Mouse (Mus musculus): ENCODE results near the gene Cnot1. TPM values are rescaled to one million over a fixed set of nuclear protein-coding genes. Genes with fewer than 3 reads are reported as not detected.
A peak's percentile ranks its signal among the peaks of the same experiment; 100 is the strongest.
"Not testable (repeated sequence)": the region's sequence is repeated elsewhere in the genome, so short reads cannot be mapped to it uniquely, and the experiment has no call there.

Cnot1 gene
- total RNA-seq (2021) = 10 to 100 TPM; 61.6 to 63.3 TPM
- long read RNA-seq, experiment 1, partial matches to known transcripts = 2 of 4 reads
- long read RNA-seq, experiment 1, other reads (novel, unspliced or antisense) = 2 of 4 reads
- long read RNA-seq, experiment 2, full-length matches to known transcripts = 1 of 7 reads
- long read RNA-seq, experiment 2, partial matches to known transcripts = 3 of 7 reads
- long read RNA-seq, experiment 2, other reads (novel, unspliced or antisense) = 3 of 7 reads

- peak; percentile 99 for DNase-seq
These were observed at the start of gene Cnot1 for GRCm38 (mm10) chr8:95807331-95807843. Gene Cnot1, minus strand, starts transcription at chr8:95807464.

- no peak for DNase-seq
These were observed 46.9 kb upstream of the Cnot1 start for GRCm38 (mm10) chr8:95854174-95854573.

- peak; percentile 62 for DNase-seq
These were observed 46.0 kb upstream of the Cnot1 start, which contains the start of gene Slc38a7 for GRCm38 (mm10) chr8:95853102-95853843. Gene Slc38a7, minus strand, starts transcription at chr8:95853539.

- peak; percentile 41 for DNase-seq
These were observed 45.0 kb upstream of the Cnot1 start for GRCm38 (mm10) chr8:95852290-95852689.

- no peak for DNase-seq
These were observed 43.1 kb upstream of the Cnot1 start for GRCm38 (mm10) chr8:95850326-95850725.

GRCm38 (mm10) chr8:95848734-95849464 is 41.6 kb upstream of the Cnot1 start:
- no peak for DNase-seq

GRCm38 (mm10) chr8:95848061-95848551 is 40.8 kb upstream of the Cnot1 start:
- no peak for DNase-seq

GRCm38 (mm10) chr8:95845026-95845425 is 37.8 kb upstream of the Cnot1 start:
- no peak for DNase-seq

- DNase-seq = no peak
These were observed 36.7 kb upstream of the Cnot1 start for GRCm38 (mm10) chr8:95843968-95844367.

GRCm38 (mm10) chr8:95841436-95841835 is 34.2 kb upstream of the Cnot1 start:
- no peak for DNase-seq

- DNase-seq = no peak
These were observed 32.0 kb upstream of the Cnot1 start for GRCm38 (mm10) chr8:95839289-95839688.

- DNase-seq = no peak
These were observed 30.0 kb upstream of the Cnot1 start for GRCm38 (mm10) chr8:95837266-95837665.

GRCm38 (mm10) chr8:95835891-95836290 is 28.6 kb upstream of the Cnot1 start:
- DNase-seq = no peak

GRCm38 (mm10) chr8:95833435-95833984 is 26.2 kb upstream of the Cnot1 start:
- DNase-seq = no peak

- DNase-seq = peak; percentile 55
These were observed 25.6 kb upstream of the Cnot1 start for GRCm38 (mm10) chr8:95832603-95833434.

GRCm38 (mm10) chr8:95830144-95830543 is 22.9 kb upstream of the Cnot1 start:
- no peak for DNase-seq

GRCm38 (mm10) chr8:95825162-95825561 is 17.9 kb upstream of the Cnot1 start, which contains the start of gene Sap18b:
Gene Sap18b, plus strand, starts transcription at chr8:95825346.
- DNase-seq = not testable (repeated sequence)

- DNase-seq = no peak
These were observed 15.4 kb upstream of the Cnot1 start for GRCm38 (mm10) chr8:95822699-95823098.

- no peak for DNase-seq
These were observed 14.8 kb upstream of the Cnot1 start for GRCm38 (mm10) chr8:95822096-95822495.

- no peak for DNase-seq
These were observed 14.0 kb upstream of the Cnot1 start for GRCm38 (mm10) chr8:95821266-95821665.

- no peak for DNase-seq
These were observed 10.9 kb upstream of the Cnot1 start for GRCm38 (mm10) chr8:95818211-95818610.

Measured in gastrocnemius, postnatal 25 days (tissue).